Mouse (Mus musculus) MEL (cell line): ENCODE results near the gene Pef1. TPM values are rescaled to one million over a fixed set of nuclear protein-coding genes. Genes with fewer than 3 reads are reported as not detected.

Experiments used
- DNase-seq: peaks from one replicate; pipeline ENCODE4 v3.0.0; 2011; ENCODE audit warnings: low read depth, low spot score
- H3K27ac ChIP-seq: 2 replicates; pipeline ENCODE4 v1.5.1; 2012; ENCODE audit warnings: low read depth, mild to moderate bottlenecking, control low read depth, low read length, moderate library complexity; ENCODE audit not compliant: control insufficient read depth
- H3K27me3 ChIP-seq, 2 experiments: fragments of 150-350 bp in 1 of 2; sonication (generic) in 1 of 2; 2 replicates each; pipeline ENCODE4 v1.6.1; 2012; ENCODE audit warnings: low read length in 2 of 2, mild to moderate bottlenecking in 2 of 2, improper control_type of control experiment in 1 of 2, moderate library complexity in 1 of 2; ENCODE audit not compliant: insufficient read depth in 2 of 2, control insufficient read depth in 1 of 2
- H3K36me3 ChIP-seq, 2 experiments: 2 replicates each; pipeline ENCODE4 v1.6.1; 2012 to 2014; ENCODE audit warnings: low read length in 2 of 2, improper control_type of control experiment in 1 of 2, inconsistent platforms in 1 of 2, mild to moderate bottlenecking in 1 of 2; ENCODE audit not compliant: insufficient read depth in 2 of 2, control insufficient read depth in 1 of 2
- H3K4me1 ChIP-seq, 2 experiments: fragments of 150-350 bp in 1 of 2; sonication (generic) in 1 of 2; 2 replicates each; pipeline ENCODE4 v1.6.1; 2012; ENCODE audit warnings: low read length in 2 of 2, improper control_type of control experiment in 1 of 2, mild to moderate bottlenecking in 1 of 2; ENCODE audit not compliant: insufficient read depth in 2 of 2, control insufficient read depth in 1 of 2
- H3K4me3 ChIP-seq, 2 experiments: fragments of 150-350 bp in 1 of 2; sonication (generic) in 1 of 2; 2 replicates each; pipeline ENCODE4 v1.5.1; 2012; ENCODE audit warnings: low read depth in 2 of 2, low read length in 2 of 2, mild to moderate bottlenecking in 2 of 2, moderate library complexity in 2 of 2, control low read depth in 1 of 2, improper control_type of control experiment in 1 of 2; ENCODE audit not compliant: control insufficient read depth in 1 of 2, insufficient read depth in 1 of 2
- H3K79me2 ChIP-seq: 2 replicates; pipeline ENCODE4 v1.6.1; 2012; ENCODE audit warnings: mild to moderate bottlenecking, low read length, moderate library complexity; ENCODE audit not compliant: control insufficient read depth, poor library complexity, insufficient read depth
- H3K9ac ChIP-seq: 2 replicates; pipeline ENCODE4 v1.6.1; 2012; ENCODE audit warnings: low read depth, mild to moderate bottlenecking, control low read depth, low read length, moderate library complexity; ENCODE audit not compliant: control insufficient read depth, poor library complexity, severe bottlenecking
- H3K9me3 ChIP-seq: fragments of 150-350 bp; sonication (generic); replicated peaks from 2 replicates; pipeline ENCODE4 v1.6.1; 2012; ENCODE audit warnings: mild to moderate bottlenecking, low read length, improper control_type of control experiment, moderate library complexity; ENCODE audit not compliant: insufficient read depth
- BHLHE40 ChIP-seq: IDR thresholded peaks from 2 replicates; pipeline ENCODE4 v1.6.1; 2012; ENCODE audit warnings: low read depth, mild to moderate bottlenecking, inconsistent platforms, low read length, improper control_type of control experiment, borderline replicate concordance
- CHD2 ChIP-seq: IDR thresholded peaks from 2 replicates; pipeline ENCODE4 v1.6.1; 2011; ENCODE audit warnings: low read length, improper control_type of control experiment
- CTCF ChIP-seq, 3 experiments: IDR thresholded peaks in 2 of 3; conservative IDR thresholded peaks in 1 of 3; 2 replicates each; pipeline ENCODE4 v1.5.1; 2011 to 2012; ENCODE audit warnings: low read length in 3 of 3, low read depth in 2 of 3, mild to moderate bottlenecking in 2 of 3, improper control_type of control experiment in 1 of 3, inconsistent platforms in 1 of 3, mixed read lengths in 1 of 3, moderate library complexity in 1 of 3; ENCODE audit not compliant: control insufficient read depth in 1 of 3, insufficient read depth in 1 of 3, poor library complexity in 1 of 3, severe bottlenecking in 1 of 3
- ELF1 ChIP-seq: IDR thresholded peaks from 2 replicates; pipeline ENCODE4 v1.6.1; 2014; ENCODE audit warnings: low read depth, mild to moderate bottlenecking, inconsistent platforms, low read length, improper control_type of control experiment, moderate library complexity
- EP300 ChIP-seq, 2 experiments: IDR thresholded peaks; 2 replicates each; pipeline ENCODE4 v1.6.1; 2011; ENCODE audit warnings: improper control_type of control experiment in 2 of 2, low read length in 2 of 2, low read depth in 1 of 2, mild to moderate bottlenecking in 1 of 2
- ETS1 ChIP-seq: IDR thresholded peaks from 2 replicates; pipeline ENCODE4 v1.6.1; 2012; ENCODE audit warnings: low read depth, mild to moderate bottlenecking, inconsistent platforms, low read length, improper control_type of control experiment, moderate library complexity
- GATA1 ChIP-seq: IDR thresholded peaks from 2 replicates; pipeline ENCODE4 v1.6.1; 2011; ENCODE audit warnings: low read depth, low read length, improper control_type of control experiment
- HCFC1 ChIP-seq: IDR thresholded peaks from 2 replicates; pipeline ENCODE4 v1.6.1; 2012; ENCODE audit warnings: low read depth, mild to moderate bottlenecking, inconsistent platforms, low read length, improper control_type of control experiment, moderate library complexity
- KAT2A ChIP-seq: conservative IDR thresholded peaks from 2 replicates; pipeline ENCODE4 v1.6.1; 2012; ENCODE audit warnings: low read depth, low read length, improper control_type of control experiment, inconsistent platforms
- MAFK ChIP-seq: IDR thresholded peaks from 2 replicates; pipeline ENCODE4 v1.6.1; 2011; ENCODE audit warnings: low read depth, mild to moderate bottlenecking, low read length, improper control_type of control experiment, borderline replicate concordance
- MAX ChIP-seq: IDR thresholded peaks from 2 replicates; pipeline ENCODE4 v1.6.1; 2011; ENCODE audit warnings: low read length, improper control_type of control experiment
- MAZ ChIP-seq: IDR thresholded peaks from 2 replicates; pipeline ENCODE4 v1.6.1; 2012; ENCODE audit warnings: low read depth, mild to moderate bottlenecking, inconsistent platforms, low read length, improper control_type of control experiment
- MEF2A ChIP-seq: IDR thresholded peaks from 2 replicates; pipeline ENCODE4 v1.6.1; 2014; ENCODE audit warnings: low read depth, mild to moderate bottlenecking, inconsistent platforms, low read length, improper control_type of control experiment; ENCODE audit not compliant: poor library complexity, insufficient replicate concordance, severe bottlenecking; ENCODE audit errors: extremely low read depth
- MXI1 ChIP-seq: IDR thresholded peaks from 2 replicates; pipeline ENCODE4 v1.6.1; 2011; ENCODE audit warnings: mild to moderate bottlenecking, low read depth, low read length, improper control_type of control experiment
- MYB ChIP-seq: IDR thresholded peaks from 2 replicates; pipeline ENCODE4 v1.6.1; 2011; ENCODE audit warnings: mild to moderate bottlenecking, low read depth, low read length, improper control_type of control experiment
- MYC ChIP-seq: IDR thresholded peaks from 2 replicates; pipeline ENCODE4 v1.6.1; 2011; ENCODE audit warnings: low read depth, mild to moderate bottlenecking, low read length, improper control_type of control experiment, moderate library complexity
- NELFE ChIP-seq: IDR thresholded peaks from 2 replicates; pipeline ENCODE4 v1.6.1; 2011; ENCODE audit warnings: low read depth, low read length, improper control_type of control experiment
- NRF1 ChIP-seq: IDR thresholded peaks from 2 replicates; pipeline ENCODE4 v1.6.1; 2014; ENCODE audit warnings: low read depth, mild to moderate bottlenecking, inconsistent platforms, low read length, improper control_type of control experiment, moderate library complexity; ENCODE audit not compliant: poor library complexity, insufficient read depth, severe bottlenecking
- POLR2AphosphoS2 ChIP-seq: IDR thresholded peaks from 2 replicates; pipeline ENCODE4 v1.6.1; 2011; ENCODE audit warnings: low read length, improper control_type of control experiment
- POLR2AphosphoS5 ChIP-seq: IDR thresholded peaks from 2 replicates; pipeline ENCODE4 v1.6.1; 2012; ENCODE audit warnings: low read depth, borderline replicate concordance, mild to moderate bottlenecking, inconsistent platforms, low read length, moderate library complexity, mixed read lengths
- RAD21 ChIP-seq: IDR thresholded peaks from 2 replicates; pipeline ENCODE4 v1.6.1; 2011; ENCODE audit warnings: mild to moderate bottlenecking, low read depth, low read length, improper control_type of control experiment
- RCOR1 ChIP-seq: IDR thresholded peaks from 2 replicates; pipeline ENCODE4 v1.6.1; 2012; ENCODE audit warnings: low read depth, mild to moderate bottlenecking, inconsistent platforms, low read length, improper control_type of control experiment
- SIN3A ChIP-seq: IDR thresholded peaks from 2 replicates; pipeline ENCODE4 v1.6.1; 2012; ENCODE audit warnings: low read length, improper control_type of control experiment, inconsistent platforms
- SMC3 ChIP-seq: IDR thresholded peaks from 2 replicates; pipeline ENCODE4 v1.6.1; 2011; ENCODE audit warnings: low read depth, low read length, improper control_type of control experiment
- TCF12 ChIP-seq: IDR thresholded peaks from 2 replicates; pipeline ENCODE4 v1.6.1; 2014; ENCODE audit warnings: low read depth, mild to moderate bottlenecking, inconsistent platforms, low read length, improper control_type of control experiment, moderate library complexity
- UBTF ChIP-seq: IDR thresholded peaks from 2 replicates; pipeline ENCODE4 v1.6.1; 2012; ENCODE audit warnings: low read depth, mild to moderate bottlenecking, inconsistent platforms, low read length, improper control_type of control experiment, moderate library complexity, borderline replicate concordance; ENCODE audit not compliant: insufficient read depth
- USF1 ChIP-seq: IDR thresholded peaks from 2 replicates; pipeline ENCODE4 v1.6.1; 2014; ENCODE audit warnings: low read depth, mild to moderate bottlenecking, inconsistent platforms, low read length, improper control_type of control experiment, moderate library complexity
- USF2 ChIP-seq, 2 experiments: IDR thresholded peaks; 2 replicates each; pipeline ENCODE4 v1.6.1; 2011 to 2012; ENCODE audit warnings: improper control_type of control experiment in 2 of 2, low read length in 2 of 2, borderline replicate concordance in 1 of 2, inconsistent platforms in 1 of 2, low read depth in 1 of 2, mild to moderate bottlenecking in 1 of 2; ENCODE audit not compliant: insufficient read depth in 1 of 2
- ZC3H11A ChIP-seq: IDR thresholded peaks from 2 replicates; pipeline ENCODE4 v1.6.1; 2012; ENCODE audit warnings: low read depth, mild to moderate bottlenecking, inconsistent platforms, low read length, improper control_type of control experiment
- ZMIZ1 ChIP-seq: IDR thresholded peaks from 2 replicates; pipeline ENCODE4 v1.6.1; 2012; ENCODE audit warnings: low read depth, mild to moderate bottlenecking, inconsistent platforms, low read length, improper control_type of control experiment, moderate library complexity
- ZNF384 ChIP-seq: IDR thresholded peaks from 2 replicates; pipeline ENCODE4 v1.6.1; 2012; ENCODE audit warnings: low read depth, mild to moderate bottlenecking, inconsistent platforms, low read length, improper control_type of control experiment
- polyA plus RNA-seq, 2 experiments: library from polyadenylated mRNA; stranded (reverse) in 1 of 2; unstranded in 1 of 2; fragments of >175 nt in 1 of 2; fragments of >200 nt in 1 of 2; gene quantifications; 2 replicates each; pipeline versions ENCODE4 v1.2.1 to v1.2.4; 2012; ENCODE audit warnings: low replicate concordance in 2 of 2, low read depth in 1 of 2; ENCODE audit not compliant: insufficient read length in 2 of 2, insufficient read depth in 1 of 2, missing spikeins in 1 of 2
- total RNA-seq: library from RNA; depleted of rRNA; stranded (reverse); fragments of 300-350 nt; gene quantifications from 2 replicates; pipeline ENCODE4 v1.2.3, GENCODE M21; 2012

Pef1 gene
- total and polyA plus RNA-seq, 3 experiments, result 27.3 to 49.8 TPM; not detected in 1

GRCm38 (mm10) chr4:130071758-130072157, 30.6 kb upstream of the Pef1 start:
- H3K9me3 ChIP-seq, result no peaks in the 10 kb centered on the region
- peaks cover 2 to 15% of the 10 kb centered on the region in 2 experiments; a peak in 2 of 4 replicates for H3K4me1 ChIP-seq
- H3K4me3 ChIP-seq, result no peak overlapping the region
- peaks cover 0 to 2% of the 10 kb centered on the region in 2 experiments; a peak in 1 of 4 replicates for H3K36me3 ChIP-seq
- no peak overlapping the region; the same call in 1 of the 2 replicates for H3K9ac ChIP-seq
- DNase-seq, result peak; percentile 41
- H3K79me2 ChIP-seq, result no peaks in the 10 kb centered on the region
- no peaks in the 10 kb centered on the region; a peak in 1 of 4 replicates for H3K27me3 ChIP-seq
- TF ChIP-seq BHLHE40 (no peak), ELF1 (peak; percentile 54; the same call in 1 of the 2 replicates), RCOR1 (no peak), ZC3H11A (no peak), RAD21 (no peak), NELFE (no peak), MAFK (no peak), EP300 (IDR thresholded peaks at IDR 0.05; ENCODE audit: low read depth in 1 of 2, low read length in 2 of 2) (peak; percentile 25 to 63; a peak in 2 of 4 replicates), UBTF (no peak), MYB (no peak), MAX (no peak), ZMIZ1 (no peak), MAZ (no peak), POLR2AphosphoS2 (no peak), HCFC1 (no peak), USF1 (peak; percentile 74), MEF2A (no peak), CTCF (IDR thresholded peaks at IDR 0.05 in 2 of 3, conservative IDR thresholded peaks at IDR 0.05 in 1 of 3; ENCODE audit: control insufficient read depth in 1 of 3, insufficient read depth in 1 of 3, low read depth in 2 of 3, low read length in 3 of 3, poor library complexity in 1 of 3, severe bottlenecking in 1 of 3) (no peak), ETS1 (peak; percentile 87), TCF12 (no peak), CHD2 (no peak), ZNF384 (no peak), SMC3 (no peak), MYC (no peak), GATA1 (peak; percentile 76), SIN3A (0 out of 2 replicates have a peak, but pooled peaks have one; percentile 57), NRF1 (no peak), USF2 (IDR thresholded peaks at IDR 0.05; ENCODE audit: borderline replicate concordance in 1 of 2, insufficient read depth in 1 of 2, low read depth in 1 of 2, low read length in 2 of 2) (no peak), POLR2AphosphoS5 (no peak), KAT2A (no peak), MXI1 (no peak)
- H3K27ac ChIP-seq, result no peak overlapping the region
